Mouse (Mus musculus): ENCODE measurements around the gene Fam169b.

DNA sequence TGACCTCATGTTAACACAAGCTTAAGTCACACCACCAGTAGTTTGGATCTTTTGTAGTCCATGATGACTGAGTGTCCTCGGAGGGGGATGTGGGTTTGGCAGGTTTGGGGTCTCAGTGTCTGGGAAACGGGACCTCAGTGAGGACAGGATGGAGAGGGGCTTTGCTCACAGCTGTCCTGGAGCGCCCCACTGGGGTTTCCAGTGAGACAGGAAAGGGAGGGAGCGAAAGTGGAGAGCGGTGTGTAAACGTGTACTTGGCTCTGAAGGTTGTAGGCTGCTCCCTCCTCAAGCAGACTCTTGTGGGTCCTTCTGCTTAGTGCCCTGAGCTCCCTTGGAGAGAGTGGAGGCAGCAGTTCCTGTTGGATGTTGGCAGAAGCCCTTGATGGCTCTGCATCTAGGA is 5.3 kb downstream of the Fam169b start:
- TF ChIP-seq POLR2A (IDR thresholded peaks at IDR 0.05; ENCODE audit: extremely low read depth, insufficient read depth, low read length): no peak
- no peak for TF ChIP-seq CTCF (IDR thresholded peaks at IDR 0.05; ENCODE audit: low read depth, low read length)

Measured in liver, adult 2 months (tissue).